Mouse (Mus musculus) midbrain, embryonic 12.5 days (tissue): ENCODE data around the gene Tmem108. TPM values are rescaled to one million over a fixed set of nuclear protein-coding genes. Genes with fewer than 3 reads are reported as not detected.

Source experiments
- ATAC-seq: fragments of 200-750 bp; cut with Nextera tagmentation; 2 replicates; pipeline ENCODE4 v1.8.0; 2017; ENCODE audit warnings: low read depth, moderate TSS enrichment, moderate library complexity; ENCODE audit not compliant: low FRiP score
- H3K27ac ChIP-seq: fragments of 300-500 bp; sonication (generic); replicated peaks from 2 replicates; pipeline ENCODE4 v1.5.1; 2016; ENCODE audit warnings: mild to moderate bottlenecking
- H3K27me3 ChIP-seq: fragments of 300-500 bp; sonication (generic); 2 replicates; pipeline ENCODE4 v1.6.1; 2016; ENCODE audit warnings: mild to moderate bottlenecking
- H3K36me3 ChIP-seq: fragments of 300-500 bp; sonication (generic); 2 replicates; pipeline ENCODE4 v1.6.1; 2016
- H3K4me1 ChIP-seq: fragments of 300-500 bp; sonication (generic); 2 replicates; pipeline ENCODE4 v1.6.1; 2016
- H3K4me2 ChIP-seq: fragments of 300-500 bp; sonication (generic); replicated peaks from 2 replicates; pipeline ENCODE4 v1.6.1; 2016; ENCODE audit warnings: mild to moderate bottlenecking, moderate library complexity
- H3K4me3 ChIP-seq: fragments of 300-500 bp; sonication (generic); 2 replicates; pipeline ENCODE4 v1.5.1; 2016; ENCODE audit warnings: mild to moderate bottlenecking
- H3K9ac ChIP-seq: fragments of 300-500 bp; sonication (generic); replicated peaks from 2 replicates; pipeline ENCODE4 v1.6.1; 2016; ENCODE audit warnings: mild to moderate bottlenecking, moderate library complexity
- H3K9me3 ChIP-seq: fragments of 300-500 bp; sonication (generic); 2 replicates; pipeline ENCODE4 v1.6.1; 2016; ENCODE audit warnings: mild to moderate bottlenecking
- WGBS: fragments of 180-500 bp; shearing (Covaris S2); methylation state at CpG from one replicate; pipeline ENCODE4 v1.1.7; 2016; 5-methylcytosine and 5-hydroxymethylcytosine counted together
- polyA plus RNA-seq: library from polyadenylated mRNA; unstranded; fragments of >200 nt; fragmentation: Nextera tagmentation; extraction: Ambion mirVana; gene quantifications from 2 replicates; pipeline ENCODE4 v1.2.1, GENCODE M21; 2016

Gene Tmem108
- polyA plus RNA-seq, 1 experiment from 2014 or later = 14.0 TPM

DNA sequence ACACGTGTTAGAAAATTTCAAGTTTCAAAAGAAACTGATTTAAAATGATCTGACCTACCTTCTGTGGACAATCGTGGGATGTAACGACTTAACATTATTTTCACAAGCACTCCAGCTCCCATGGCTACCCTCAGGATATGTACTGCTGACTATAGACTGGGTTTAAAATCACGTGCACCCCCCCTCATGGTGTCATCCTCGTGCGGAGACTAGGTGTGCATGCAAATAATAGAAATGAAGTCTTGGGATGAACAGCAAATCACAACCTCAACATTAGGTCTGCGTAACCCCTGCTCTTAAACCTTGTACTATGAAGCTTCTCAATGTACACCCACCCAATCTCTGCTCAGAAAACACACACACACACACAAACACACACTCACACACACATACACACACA is 3.4 kb downstream of the Tmem108 start:
- Histone ChIP-seq H3K4me2 (peak overlapping the region; percentile 91; the same call in 1 of the 2 replicates), H3K9ac (no peak overlapping the region), H3K27me3 (peaks cover 34% of the 10 kb centered on the region), H3K27ac (no peak overlapping the region), H3K9me3 (no peaks in the 10 kb centered on the region), H3K4me3 (no peak overlapping the region), H3K36me3 (no peaks in the 10 kb centered on the region), H3K4me1 (peaks cover 21% of the 10 kb centered on the region)
- no peak for ATAC-seq
- WGBS = 80% methylated on average over 7 of the region's 7 CpGs

DNA sequence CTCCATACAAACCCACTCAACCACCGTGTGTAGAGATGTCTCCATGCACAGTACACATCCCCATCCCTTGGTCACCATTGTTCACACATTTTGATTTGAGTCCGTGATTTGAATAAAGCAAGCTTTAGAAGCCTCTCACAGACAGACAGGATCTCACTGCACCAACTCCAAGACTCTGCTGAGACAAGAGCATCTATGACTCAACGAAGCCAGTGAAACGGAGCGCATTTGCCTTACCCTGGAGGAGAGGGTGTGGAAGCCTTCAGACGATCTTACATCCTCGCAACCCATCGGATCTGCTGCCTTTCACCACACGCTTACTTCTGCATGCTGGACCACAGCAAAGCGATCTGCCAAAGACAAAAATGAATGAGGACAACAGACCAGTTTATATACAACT is 9.0 kb downstream of the Tmem108 start:
- no peak overlapping the region for H3K4me2 ChIP-seq
- no peaks in the 10 kb centered on the region for H3K9me3 ChIP-seq
- ATAC-seq = no peak
- peaks cover 10% of the 10 kb centered on the region for H3K4me1 ChIP-seq
- H3K9ac ChIP-seq = no peak overlapping the region
- H3K4me3 ChIP-seq = no peak overlapping the region
- no peaks in the 10 kb centered on the region for H3K36me3 ChIP-seq
- H3K27ac ChIP-seq = no peak overlapping the region
- 0 out of 2 replicates have a peak, but pooled peaks cover 3% of the 10 kb centered on the region for H3K27me3 ChIP-seq
- WGBS = 96% methylated on average over 10 of the region's 10 CpGs

GRCm38 (mm10) chr9:103751568-103751967 is 10.1 kb downstream of the Tmem108 start:
- Histone ChIP-seq H3K4me3 (no peak overlapping the region), H3K9me3 (no peaks in the 10 kb centered on the region), H3K4me1 (peaks cover 10% of the 10 kb centered on the region), H3K27me3 (no peaks in the 10 kb centered on the region), H3K27ac (no peak overlapping the region), H3K9ac (no peak overlapping the region), H3K4me2 (no peak overlapping the region), H3K36me3 (no peaks in the 10 kb centered on the region)
- 57% methylated on average over 9 of the region's 9 CpGs for WGBS
- ATAC-seq = no peak

DNA sequence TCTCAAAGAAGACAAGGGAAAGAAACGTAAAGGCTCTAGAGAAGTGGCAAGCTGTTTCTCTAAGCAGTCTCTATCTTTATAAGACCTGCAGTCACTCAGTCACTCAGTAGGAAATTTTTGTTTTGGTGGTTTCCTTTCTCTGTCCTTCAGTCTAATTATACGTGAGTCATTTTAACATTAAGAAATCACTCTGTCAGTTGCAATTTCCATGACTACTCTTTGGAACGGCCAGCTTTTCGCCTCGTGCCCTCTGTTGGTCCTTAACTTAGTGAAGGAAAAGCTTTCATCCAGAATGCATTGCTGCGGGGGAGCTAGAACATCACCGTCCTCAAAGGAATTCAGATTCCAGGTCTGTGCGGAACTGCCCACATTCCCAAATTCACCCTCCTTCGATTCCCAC is 11.1 kb downstream of the Tmem108 start:
- Histone ChIP-seq H3K4me3 (no peak overlapping the region), H3K9ac (no peak overlapping the region), H3K27ac (no peak overlapping the region), H3K9me3 (no peaks in the 10 kb centered on the region), H3K36me3 (no peaks in the 10 kb centered on the region), H3K4me1 (peaks cover 10% of the 10 kb centered on the region), H3K4me2 (no peak overlapping the region), H3K27me3 (no peaks in the 10 kb centered on the region)
- ATAC-seq = no peak
- 87% methylated on average over 9 of the region's 9 CpGs for WGBS

GRCm38 (mm10) chr9:103746598-103746997 is 15.0 kb downstream of the Tmem108 start:
- Histone ChIP-seq H3K9me3 (no peaks in the 10 kb centered on the region), H3K36me3 (no peaks in the 10 kb centered on the region), H3K27ac (no peak overlapping the region), H3K4me1 (peaks cover 7% of the 10 kb centered on the region), H3K9ac (no peak overlapping the region), H3K4me3 (no peak overlapping the region), H3K4me2 (no peak overlapping the region), H3K27me3 (no peaks in the 10 kb centered on the region)
- 90% methylated on average over 5 of the region's 5 CpGs for WGBS
- no peak for ATAC-seq

DNA sequence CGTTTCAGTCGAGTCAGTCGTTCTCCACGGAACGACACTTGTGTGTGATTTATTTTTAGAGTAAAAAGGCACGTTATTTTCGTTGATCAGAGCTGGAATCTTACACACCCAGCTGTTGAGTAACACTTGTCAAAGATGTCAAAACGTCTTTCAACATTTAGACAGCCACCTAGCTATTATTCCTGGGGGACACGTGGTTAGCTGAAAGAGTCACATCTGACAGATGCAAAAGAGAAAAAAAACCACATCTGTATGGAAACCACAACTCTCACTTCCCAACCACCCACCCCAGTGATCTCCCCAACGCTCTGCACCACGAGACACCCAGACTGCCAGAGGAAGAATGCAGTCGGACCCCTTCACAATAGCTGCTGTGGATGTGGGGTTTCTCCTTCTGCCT is 21.5 kb downstream of the Tmem108 start:
- Histone ChIP-seq H3K4me1 (0 out of 2 replicates have a peak, but pooled peaks cover 6% of the 10 kb centered on the region), H3K27ac (no peak overlapping the region), H3K36me3 (no peaks in the 10 kb centered on the region), H3K9me3 (peaks cover 4% of the 10 kb centered on the region; the same call in 1 of the 2 replicates), H3K9ac (no peak overlapping the region), H3K4me2 (no peak overlapping the region), H3K27me3 (no peaks in the 10 kb centered on the region), H3K4me3 (no peak overlapping the region)
- WGBS = 77% methylated on average over 12 of the region's 12 CpGs
- no peak for ATAC-seq

DNA sequence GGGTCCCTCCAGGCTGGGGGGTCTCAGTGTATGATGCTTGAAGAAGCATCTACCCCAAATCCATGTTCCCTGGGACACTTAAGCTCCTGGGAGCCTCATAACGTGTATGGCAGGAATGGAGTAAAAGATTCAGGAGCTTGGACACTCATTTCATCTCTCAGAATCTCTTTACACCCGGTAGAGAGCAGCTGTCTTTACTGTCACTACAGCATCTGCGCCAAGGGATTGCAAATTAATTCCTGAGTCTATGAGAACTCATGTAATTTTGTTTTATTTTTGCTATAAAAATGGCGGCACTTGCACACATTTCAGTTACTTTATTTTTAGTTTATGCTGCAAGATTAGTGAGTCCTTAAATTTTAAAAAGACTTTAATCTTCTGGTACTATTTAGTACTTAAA is 22.6 kb downstream of the Tmem108 start:
- Histone ChIP-seq H3K9ac (no peak overlapping the region), H3K36me3 (no peaks in the 10 kb centered on the region), H3K4me3 (no peak overlapping the region), H3K27ac (no peak overlapping the region), H3K4me2 (no peak overlapping the region), H3K27me3 (no peaks in the 10 kb centered on the region), H3K9me3 (peaks cover 4% of the 10 kb centered on the region; the same call in 1 of the 2 replicates), H3K4me1 (0 out of 2 replicates have a peak, but pooled peaks cover 6% of the 10 kb centered on the region)
- 92% methylated on average over 4 of the region's 4 CpGs for WGBS
- ATAC-seq = no peak

GRCm38 (mm10) chr9:103729716-103730115 is 31.9 kb downstream of the Tmem108 start:
- no peak overlapping the region for H3K27ac ChIP-seq
- H3K4me2 ChIP-seq = no peak overlapping the region
- no peaks in the 10 kb centered on the region for H3K9me3 ChIP-seq
- H3K36me3 ChIP-seq = no peaks in the 10 kb centered on the region
- H3K9ac ChIP-seq = no peak overlapping the region
- ATAC-seq = no peak
- H3K4me3 ChIP-seq = no peak overlapping the region
- H3K27me3 ChIP-seq = no peaks in the 10 kb centered on the region
- peaks cover 4% of the 10 kb centered on the region; the same call in 1 of the 2 replicates for H3K4me1 ChIP-seq
- 82% methylated on average over 2 of the region's 2 CpGs for WGBS

DNA sequence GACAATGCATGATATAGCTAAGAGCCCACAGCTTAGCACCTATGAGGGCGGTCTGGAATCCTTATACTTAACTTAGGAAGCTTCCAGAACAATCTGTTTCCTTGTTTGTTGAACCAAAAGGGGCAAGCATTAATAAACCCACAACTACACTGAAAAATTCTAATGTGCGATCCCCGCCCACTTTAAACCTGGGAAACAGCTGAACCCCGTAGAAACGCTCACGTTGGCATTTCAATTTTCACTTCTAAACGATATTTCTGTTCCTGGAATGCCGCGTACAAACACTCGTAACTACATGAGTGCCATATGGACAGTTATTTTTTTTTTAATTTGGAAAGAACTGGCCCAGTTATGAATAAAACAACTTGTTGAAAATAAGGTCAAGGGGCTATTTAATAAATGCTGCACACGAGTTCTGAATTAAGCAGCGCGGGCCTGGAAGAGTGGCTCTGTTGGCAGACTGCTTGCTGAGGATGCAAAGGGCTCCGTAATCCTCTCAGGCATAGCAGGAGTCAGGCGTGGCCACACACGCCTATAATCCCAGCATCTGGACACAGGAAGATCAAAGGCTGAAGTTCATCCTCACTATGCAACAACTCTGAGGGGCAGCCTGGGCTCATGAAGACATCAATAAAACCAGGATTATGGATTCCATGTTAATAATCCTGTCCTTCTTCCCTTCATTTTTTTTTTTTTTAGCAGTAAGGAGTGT is 34.7 kb downstream of the Tmem108 start:
- H3K27ac ChIP-seq = no peak overlapping the region
- no peak overlapping the region for H3K4me3 ChIP-seq
- H3K36me3 ChIP-seq = no peaks in the 10 kb centered on the region
- no peaks in the 10 kb centered on the region for H3K9me3 ChIP-seq
- peaks cover 7% of the 10 kb centered on the region; the same call in 1 of the 2 replicates for H3K4me1 ChIP-seq
- WGBS = 58% methylated on average over 16 of the region's 16 CpGs
- H3K27me3 ChIP-seq = no peaks in the 10 kb centered on the region
- H3K4me2 ChIP-seq = no peak overlapping the region
- no peak overlapping the region for H3K9ac ChIP-seq
- no peak for ATAC-seq

- H3K27ac ChIP-seq = no peak overlapping the region
- H3K4me1 ChIP-seq = peaks cover 7% of the 10 kb centered on the region; the same call in 1 of the 2 replicates
- no peak overlapping the region for H3K4me3 ChIP-seq
- H3K9ac ChIP-seq = no peak overlapping the region
- H3K4me2 ChIP-seq = no peak overlapping the region
- no peak for ATAC-seq
- no peaks in the 10 kb centered on the region for H3K9me3 ChIP-seq
- H3K27me3 ChIP-seq = no peaks in the 10 kb centered on the region
- H3K36me3 ChIP-seq = no peaks in the 10 kb centered on the region
- WGBS = 88% methylated on average over 7 of the region's 7 CpGs
These were observed 36.1 kb downstream of the Tmem108 start for GRCm38 (mm10) chr9:103725497-103725896.

DNA sequence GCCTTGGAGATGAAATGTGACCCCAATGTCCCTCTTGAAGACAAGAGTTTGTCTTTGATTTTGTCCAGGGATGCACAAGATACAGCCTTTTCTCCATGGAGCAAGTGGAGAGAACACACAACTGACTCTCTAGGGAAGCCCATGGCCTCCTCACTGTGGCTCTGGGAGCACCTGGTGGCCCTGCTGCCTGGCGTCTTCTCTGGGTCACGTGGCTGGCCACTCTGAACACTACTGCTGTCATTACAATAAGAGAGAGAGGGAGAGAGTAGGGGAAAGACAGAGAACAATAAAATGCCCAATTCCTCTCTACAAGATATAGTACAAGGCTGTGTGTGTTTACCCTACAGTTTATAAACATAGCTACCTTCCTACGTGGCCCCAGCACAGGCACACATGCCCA is 40.2 kb downstream of the Tmem108 start:
- 89% methylated on average over 3 of the region's 3 CpGs for WGBS

GRCm38 (mm10) chr9:103721081-103721480 is 40.6 kb downstream of the Tmem108 start:
- Histone ChIP-seq H3K9me3 (no peaks in the 10 kb centered on the region), H3K27ac (no peak overlapping the region), H3K36me3 (no peaks in the 10 kb centered on the region), H3K4me2 (no peak overlapping the region), H3K9ac (no peak overlapping the region), H3K4me3 (no peak overlapping the region), H3K27me3 (no peaks in the 10 kb centered on the region), H3K4me1 (peaks cover 3% of the 10 kb centered on the region; the same call in 1 of the 2 replicates)
- 88% methylated on average over 8 of the region's 8 CpGs for WGBS
- no peak for ATAC-seq

More for the DNA sequence above, 40.2 kb downstream of the Tmem108 start:
- Histone ChIP-seq H3K9ac (no peak overlapping the region), H3K4me3 (no peak overlapping the region), H3K27ac (no peak overlapping the region), H3K9me3 (no peaks in the 10 kb centered on the region), H3K4me1 (peaks cover 3% of the 10 kb centered on the region; the same call in 1 of the 2 replicates), H3K4me2 (no peak overlapping the region), H3K36me3 (no peaks in the 10 kb centered on the region), H3K27me3 (no peaks in the 10 kb centered on the region)
- ATAC-seq = no peak
